In genomic region chr4:137316027-137316770, GRCm38 (mm10) we compare ENCODE assay signal across 1 mouse cellular context.
TF ChIP-seq lines count a peak whose summit lies in the region.

No protein-coding gene starts in this region.

TF ChIP-seq in MEL, 35 proteins besides CTCF, POLR2A, EP300 and RAD21 (continued from another document):
- no peak for TF ChIP-seq MYB (IDR thresholded peaks at IDR 0.05; ENCODE audit: low read depth, low read length)
- TF ChIP-seq POLR2AphosphoS2 (IDR thresholded peaks at IDR 0.05; ENCODE audit: low read length), result no peak; the same call in 1 of the 2 replicates
- TF ChIP-seq MXI1 (IDR thresholded peaks at IDR 0.05; ENCODE audit: low read depth, low read length), result no peak
- TF ChIP-seq ETS1 (IDR thresholded peaks at IDR 0.05; ENCODE audit: low read depth, low read length), result no peak
- TF ChIP-seq POLR2AphosphoS5 (IDR thresholded peaks at IDR 0.05; ENCODE audit: borderline replicate concordance, low read depth, low read length), result no peak
- TF ChIP-seq UBTF (IDR thresholded peaks at IDR 0.05; ENCODE audit: borderline replicate concordance, insufficient read depth, low read depth, low read length), result no peak
